Mouse (Mus musculus) kidney, adult 2 months (tissue): ENCODE measurements at regions not wholly inside any gene's neighbourhood (a gene's known extent, or its start where the extent isn't known, plus 50 kb on each side); places are given as distances from the start of the nearest gene placed in this dataset.

Experiments used
- DNase-seq: peaks from one replicate; pipeline ENCODE4 v3.0.0; 2021
- H3K27ac ChIP-seq: fragments of 200-500 bp; 2 replicates; pipeline ENCODE4 v1.5.1; 2012; ENCODE audit warnings: low read depth, low read length, control low read depth, inconsistent platforms; ENCODE audit not compliant: insufficient read depth
- H3K27me3 ChIP-seq: fragments of 200-500 bp; replicated peaks from 2 replicates; pipeline ENCODE4 v1.6.1; 2012; ENCODE audit warnings: mild to moderate bottlenecking, moderate library complexity, low read length, inconsistent platforms; ENCODE audit not compliant: control insufficient read depth, insufficient read depth
- H3K36me3 ChIP-seq: fragments of 200-500 bp; 2 replicates; pipeline ENCODE4 v1.6.1; 2012; ENCODE audit warnings: mild to moderate bottlenecking, moderate library complexity, low read length, inconsistent platforms; ENCODE audit not compliant: control insufficient read depth, insufficient read depth
- H3K4me1 ChIP-seq: fragments of 200-500 bp; 2 replicates; pipeline ENCODE4 v1.6.1; 2011; ENCODE audit warnings: low read length; ENCODE audit not compliant: control insufficient read depth, insufficient read depth
- H3K4me3 ChIP-seq: fragments of 200-500 bp; 2 replicates; pipeline ENCODE4 v1.5.1; 2011; ENCODE audit warnings: mild to moderate bottlenecking, low read depth, low read length, control low read depth; ENCODE audit not compliant: insufficient read depth
- CTCF ChIP-seq: fragments of 200-500 bp; conservative IDR thresholded peaks from 2 replicates; pipeline ENCODE4 v1.5.1; 2011; ENCODE audit warnings: low read depth, mild to moderate bottlenecking, control low read depth, low read length, moderate library complexity, mixed read lengths; ENCODE audit not compliant: insufficient read depth, insufficient read length
- POLR2A ChIP-seq: fragments of 200-500 bp; IDR thresholded peaks from one replicate; pipeline ENCODE4 v1.6.1; 2011; ENCODE audit warnings: low read depth, low read length, control low read depth
- WGBS: fragments of 180-500 bp; shearing (Covaris S2); methylation state at CpG from one replicate; pipeline ENCODE4 v1.1.7; 2018; 5-methylcytosine and 5-hydroxymethylcytosine counted together

GRCm38 (mm10) chr14:86293804-86294203, 847.2 kb downstream of the Diaph3 start:
- WGBS = 28% methylated on average over 1 of the region's 1 CpGs
- Histone ChIP-seq H3K4me3 (no peak overlapping the region), H3K36me3 (no peaks in the 10 kb centered on the region), H3K27me3 (no peaks in the 10 kb centered on the region; the same call in 1 of the 2 replicates), H3K4me1 (0 out of 2 replicates have a peak, but pooled peaks cover 3% of the 10 kb centered on the region), H3K27ac (no peak overlapping the region)
- no peak for DNase-seq
- TF ChIP-seq CTCF = no peak
- TF ChIP-seq POLR2A = no peak

- Histone ChIP-seq H3K4me1 (0 out of 2 replicates have a peak, but pooled peaks cover 3% of the 10 kb centered on the region), H3K4me3 (no peak overlapping the region), H3K36me3 (no peaks in the 10 kb centered on the region), H3K27ac (no peak overlapping the region), H3K27me3 (no peaks in the 10 kb centered on the region; the same call in 1 of the 2 replicates)
- no peak for TF ChIP-seq POLR2A
- no peak for TF ChIP-seq CTCF
- 59% methylated on average over 3 of the region's 3 CpGs for WGBS
- DNase-seq = peak; percentile 8
Measured at GRCm38 (mm10) chr14:86293371-86293770, 847.7 kb downstream of the Diaph3 start.

- H3K36me3 ChIP-seq = no peaks in the 10 kb centered on the region
- H3K27ac ChIP-seq = no peak overlapping the region
- 0 out of 2 replicates have a peak, but pooled peaks cover 3% of the 10 kb centered on the region for H3K4me1 ChIP-seq
- no peak overlapping the region for H3K4me3 ChIP-seq
- DNase-seq = no peak
- no peak for TF ChIP-seq POLR2A
- no peak for TF ChIP-seq CTCF
- no peaks in the 10 kb centered on the region; the same call in 1 of the 2 replicates for H3K27me3 ChIP-seq
- 93% methylated on average over 3 of the region's 3 CpGs for WGBS
Measured at GRCm38 (mm10) chr14:86290556-86290955, 850.5 kb downstream of the Diaph3 start.

GRCm38 (mm10) chr14:86261640-86262230, 879.3 kb downstream of the Diaph3 start:
- no peaks in the 10 kb centered on the region for H3K36me3 ChIP-seq
- TF ChIP-seq CTCF (no peak), POLR2A (no peak)
- no peak for DNase-seq
- no peak overlapping the region for H3K4me3 ChIP-seq
- no peak overlapping the region for H3K27ac ChIP-seq
- H3K27me3 ChIP-seq = no peaks in the 10 kb centered on the region
- 32% methylated on average over 8 of the region's 8 CpGs for WGBS
- no peaks in the 10 kb centered on the region for H3K4me1 ChIP-seq

GRCm38 (mm10) chr14:86254196-86254595, 886.8 kb downstream of the Diaph3 start:
- WGBS = 55% methylated on average over 1 of the region's 1 CpGs
- Histone ChIP-seq H3K36me3 (no peaks in the 10 kb centered on the region), H3K4me1 (no peaks in the 10 kb centered on the region), H3K27me3 (no peaks in the 10 kb centered on the region), H3K4me3 (no peak overlapping the region), H3K27ac (no peak overlapping the region)
- no peak for DNase-seq
- TF ChIP-seq POLR2A = no peak

- no peaks in the 10 kb centered on the region for H3K4me1 ChIP-seq
- TF ChIP-seq CTCF (no peak), POLR2A (no peak)
- no peaks in the 10 kb centered on the region for H3K36me3 ChIP-seq
- H3K27ac ChIP-seq = no peak overlapping the region
- DNase-seq = no peak
- no peaks in the 10 kb centered on the region for H3K27me3 ChIP-seq
- no peak overlapping the region for H3K4me3 ChIP-seq
Measured at GRCm38 (mm10) chr14:86251617-86252016, 889.4 kb downstream of the Diaph3 start.

- Histone ChIP-seq H3K36me3 (no peaks in the 10 kb centered on the region), H3K27me3 (no peaks in the 10 kb centered on the region), H3K4me1 (no peaks in the 10 kb centered on the region), H3K4me3 (no peak overlapping the region), H3K27ac (no peak overlapping the region)
- TF ChIP-seq POLR2A (no peak), CTCF (no peak)
- WGBS = 90% methylated on average over 4 of the region's 4 CpGs
- DNase-seq = no peak
Measured at GRCm38 (mm10) chr14:86247686-86248085, 893.3 kb downstream of the Diaph3 start.

- H3K4me3 ChIP-seq = no peak overlapping the region
- WGBS = 94% methylated on average over 8 of the region's 8 CpGs
Measured at GRCm38 (mm10) chr14:86246770-86247169, 894.3 kb downstream of the Diaph3 start.

More at GRCm38 (mm10) chr14:86246770-86247169, 894.3 kb downstream of the Diaph3 start:
- no peak for TF ChIP-seq CTCF
- no peak for TF ChIP-seq POLR2A
- no peaks in the 10 kb centered on the region for H3K27me3 ChIP-seq
- H3K4me1 ChIP-seq = no peaks in the 10 kb centered on the region
- H3K36me3 ChIP-seq = no peaks in the 10 kb centered on the region
- H3K27ac ChIP-seq = no peak overlapping the region
- no peak for DNase-seq
